Mouse (Mus musculus): ENCODE results near the gene Axdnd1. TPM values are rescaled to one million over a fixed set of nuclear protein-coding genes. Genes with fewer than 3 reads are reported as not detected.

Gene Axdnd1
- polyA plus RNA-seq, 1 experiment = 0.11 TPM

- Histone ChIP-seq H3K79me2 (ENCODE audit: control insufficient read depth, insufficient read depth) (peaks cover 73% of the 10 kb centered on the region), H3K4me3 (no peak overlapping the region), H3K27me3 (ENCODE audit: control insufficient read depth, insufficient read depth, insufficient read length) (no peaks in the 10 kb centered on the region), H3ac (ENCODE audit: control insufficient read depth, insufficient read length) (no peak overlapping the region), H3K4me2 (ENCODE audit: low read depth) (no peak overlapping the region), H3K36me3 (ENCODE audit: control insufficient read depth, insufficient read depth) (peaks cover 7% of the 10 kb centered on the region)
- TF ChIP-seq MAX (IDR thresholded peaks at IDR 0.05; ENCODE audit: low read depth) (no peak), MYOD1 (IDR thresholded peaks at IDR 0.05; ENCODE audit: control insufficient read depth in 1 of 3, insufficient read length in 2 of 3, low read depth in 2 of 3) (no peak), POLR2A (IDR thresholded peaks at IDR 0.05; ENCODE audit: insufficient read length, low read depth) (no peak), TCF3 (IDR thresholded peaks at IDR 0.05; ENCODE audit: insufficient read length, low read depth) (no peak)
Observed at GRCm38 (mm10) chr1:156459690-156460089, 38.7 kb upstream of the Axdnd1 start.

- H3K27me3 ChIP-seq (ENCODE audit: control insufficient read depth, insufficient read depth, insufficient read length) = no peaks in the 10 kb centered on the region
- TF ChIP-seq POLR2AphosphoS2 (IDR thresholded peaks at IDR 0.05; ENCODE audit: insufficient read length, low read depth) (no peak), REST (IDR thresholded peaks at IDR 0.05; ENCODE audit: insufficient read depth, insufficient read length) (no peak), USF1 (IDR thresholded peaks at IDR 0.05; ENCODE audit: low read depth) (no peak), CEBPB (IDR thresholded peaks at IDR 0.05; ENCODE audit: insufficient read depth, poor library complexity, severe bottlenecking) (no peak), MYOG (IDR thresholded peaks at IDR 0.05; ENCODE audit: control insufficient read depth in 1 of 3, insufficient read depth in 1 of 3, insufficient read length in 2 of 3, low read depth in 2 of 3) (no peak), TCF12 (IDR thresholded peaks at IDR 0.05; ENCODE audit: insufficient read depth, poor library complexity, severe bottlenecking) (no peak), TCF3 (IDR thresholded peaks at IDR 0.05; ENCODE audit: insufficient read length, low read depth) (no peak), MAX (IDR thresholded peaks at IDR 0.05; ENCODE audit: low read depth) (no peak), MYOD1 (IDR thresholded peaks at IDR 0.05; ENCODE audit: control insufficient read depth in 1 of 3, insufficient read length in 2 of 3, low read depth in 2 of 3) (no peak), SRF (IDR thresholded peaks at IDR 0.05; ENCODE audit: control insufficient read depth, insufficient read length, low read depth) (no peak), E2F4 (IDR thresholded peaks at IDR 0.05; ENCODE audit: insufficient read depth) (no peak), POLR2A (IDR thresholded peaks at IDR 0.05; ENCODE audit: insufficient read length, low read depth) (no peak)
- H3K79me2 ChIP-seq (ENCODE audit: control insufficient read depth, insufficient read depth) = peaks cover 73% of the 10 kb centered on the region
- no peak overlapping the region for H3K4me2 ChIP-seq (ENCODE audit: low read depth)
- no peak overlapping the region for H3ac ChIP-seq (ENCODE audit: control insufficient read depth, insufficient read length)
- no peak overlapping the region for H3K4me3 ChIP-seq
- H3K36me3 ChIP-seq (ENCODE audit: control insufficient read depth, insufficient read depth) = peaks cover 7% of the 10 kb centered on the region
Observed at GRCm38 (mm10) chr1:156458391-156459060, 37.6 kb upstream of the Axdnd1 start.

GRCm38 (mm10) chr1:156455005-156455758, 34.2 kb upstream of the Axdnd1 start:
- no peak for TF ChIP-seq E2F4 (IDR thresholded peaks at IDR 0.05; ENCODE audit: insufficient read depth)
- no peak for TF ChIP-seq MYOG (IDR thresholded peaks at IDR 0.05; ENCODE audit: control insufficient read depth in 1 of 3, insufficient read depth in 1 of 3, insufficient read length in 2 of 3, low read depth in 2 of 3)
- no peak for TF ChIP-seq TCF3 (IDR thresholded peaks at IDR 0.05; ENCODE audit: insufficient read length, low read depth)
- TF ChIP-seq CEBPB (IDR thresholded peaks at IDR 0.05; ENCODE audit: insufficient read depth, poor library complexity, severe bottlenecking) = no peak
- no peak for TF ChIP-seq MAX (IDR thresholded peaks at IDR 0.05; ENCODE audit: low read depth)
- no peak for TF ChIP-seq REST (IDR thresholded peaks at IDR 0.05; ENCODE audit: insufficient read depth, insufficient read length)
- TF ChIP-seq USF1 (IDR thresholded peaks at IDR 0.05; ENCODE audit: low read depth) = no peak
- no peak for TF ChIP-seq POLR2AphosphoS2 (IDR thresholded peaks at IDR 0.05; ENCODE audit: insufficient read length, low read depth)
- no peak for TF ChIP-seq SRF (IDR thresholded peaks at IDR 0.05; ENCODE audit: control insufficient read depth, insufficient read length, low read depth)
- TF ChIP-seq TCF12 (IDR thresholded peaks at IDR 0.05; ENCODE audit: insufficient read depth, poor library complexity, severe bottlenecking) = no peak
- no peak for TF ChIP-seq POLR2A (IDR thresholded peaks at IDR 0.05; ENCODE audit: insufficient read length, low read depth)
- TF ChIP-seq MYOD1 (IDR thresholded peaks at IDR 0.05; ENCODE audit: control insufficient read depth in 1 of 3, insufficient read length in 2 of 3, low read depth in 2 of 3) = no peak
- peaks cover 7% of the 10 kb centered on the region for H3K36me3 ChIP-seq (ENCODE audit: control insufficient read depth, insufficient read depth)
- H3ac ChIP-seq (ENCODE audit: control insufficient read depth, insufficient read length) = no peak overlapping the region

GRCm38 (mm10) chr1:156454384-156454783, 33.4 kb upstream of the Axdnd1 start:
- no peak for TF ChIP-seq TCF12 (IDR thresholded peaks at IDR 0.05; ENCODE audit: insufficient read depth, poor library complexity, severe bottlenecking)
- TF ChIP-seq POLR2A (IDR thresholded peaks at IDR 0.05; ENCODE audit: insufficient read length, low read depth) = no peak
- TF ChIP-seq MAX (IDR thresholded peaks at IDR 0.05; ENCODE audit: low read depth) = no peak
- TF ChIP-seq CEBPB (IDR thresholded peaks at IDR 0.05; ENCODE audit: insufficient read depth, poor library complexity, severe bottlenecking) = no peak
- TF ChIP-seq E2F4 (IDR thresholded peaks at IDR 0.05; ENCODE audit: insufficient read depth) = no peak
- no peak for TF ChIP-seq POLR2AphosphoS2 (IDR thresholded peaks at IDR 0.05; ENCODE audit: insufficient read length, low read depth)
- no peak for TF ChIP-seq USF1 (IDR thresholded peaks at IDR 0.05; ENCODE audit: low read depth)
- no peak for TF ChIP-seq MYOD1 (IDR thresholded peaks at IDR 0.05; ENCODE audit: control insufficient read depth in 1 of 3, insufficient read length in 2 of 3, low read depth in 2 of 3)
- no peak for TF ChIP-seq TCF3 (IDR thresholded peaks at IDR 0.05; ENCODE audit: insufficient read length, low read depth)
- TF ChIP-seq REST (IDR thresholded peaks at IDR 0.05; ENCODE audit: insufficient read depth, insufficient read length) = no peak
- TF ChIP-seq MYOG (IDR thresholded peaks at IDR 0.05; ENCODE audit: control insufficient read depth in 1 of 3, insufficient read depth in 1 of 3, insufficient read length in 2 of 3, low read depth in 2 of 3) = no peak
- Histone ChIP-seq H3K27me3 (ENCODE audit: control insufficient read depth, insufficient read depth, insufficient read length) (no peaks in the 10 kb centered on the region), H3K36me3 (ENCODE audit: control insufficient read depth, insufficient read depth) (peaks cover 7% of the 10 kb centered on the region), H3K4me2 (ENCODE audit: low read depth) (peak overlapping the region; percentile 68), H3ac (ENCODE audit: control insufficient read depth, insufficient read length) (no peak overlapping the region), H3K4me3 (no peak overlapping the region), H3K79me2 (ENCODE audit: control insufficient read depth, insufficient read depth) (peaks cover 62% of the 10 kb centered on the region)

More at GRCm38 (mm10) chr1:156455005-156455758, 34.2 kb upstream of the Axdnd1 start:
- H3K4me3 ChIP-seq = no peak overlapping the region
- peaks cover 62% of the 10 kb centered on the region for H3K79me2 ChIP-seq (ENCODE audit: control insufficient read depth, insufficient read depth)
- H3K27me3 ChIP-seq (ENCODE audit: control insufficient read depth, insufficient read depth, insufficient read length) = no peaks in the 10 kb centered on the region
- peak overlapping the region; percentile 68 for H3K4me2 ChIP-seq (ENCODE audit: low read depth)

Data from myocyte (in vitro differentiated cells).